Mouse (Mus musculus): ENCODE measurements at regions not wholly inside any gene's neighbourhood (a gene's known extent, or its start where the extent isn't known, plus 50 kb on each side); places are given as distances from the start of the nearest gene placed in this dataset.

GRCm38 (mm10) chr1:35095785-35096184, 246.0 kb downstream of the Plekhb2 start:
- Histone ChIP-seq H3K27me3 (ENCODE audit: control insufficient read depth, insufficient read depth, insufficient read length) (no peaks in the 10 kb centered on the region), H3K4me2 (ENCODE audit: low read depth) (no peak overlapping the region), H3ac (ENCODE audit: control insufficient read depth, insufficient read length) (no peak overlapping the region), H3K79me2 (ENCODE audit: control insufficient read depth, insufficient read depth) (no peaks in the 10 kb centered on the region), H3K4me3 (no peak overlapping the region), H3K36me3 (ENCODE audit: control insufficient read depth, insufficient read depth) (no peaks in the 10 kb centered on the region)
- TF ChIP-seq POLR2AphosphoS2 (IDR thresholded peaks at IDR 0.05; ENCODE audit: insufficient read length, low read depth) (no peak), POLR2A (IDR thresholded peaks at IDR 0.05; ENCODE audit: insufficient read length, low read depth) (no peak), TCF12 (IDR thresholded peaks at IDR 0.05; ENCODE audit: insufficient read depth, poor library complexity, severe bottlenecking) (no peak), MYOD1 (IDR thresholded peaks at IDR 0.05; ENCODE audit: control insufficient read depth in 1 of 3, insufficient read length in 2 of 3, low read depth in 2 of 3) (no peak), E2F4 (IDR thresholded peaks at IDR 0.05; ENCODE audit: insufficient read depth) (no peak), USF1 (IDR thresholded peaks at IDR 0.05; ENCODE audit: low read depth) (no peak), TCF3 (IDR thresholded peaks at IDR 0.05; ENCODE audit: insufficient read length, low read depth) (no peak), CEBPB (IDR thresholded peaks at IDR 0.05; ENCODE audit: insufficient read depth, poor library complexity, severe bottlenecking) (no peak), MYOG (IDR thresholded peaks at IDR 0.05; ENCODE audit: control insufficient read depth in 1 of 3, insufficient read depth in 1 of 3, insufficient read length in 2 of 3, low read depth in 2 of 3) (no peak), REST (IDR thresholded peaks at IDR 0.05; ENCODE audit: insufficient read depth, insufficient read length) (no peak), SRF (IDR thresholded peaks at IDR 0.05; ENCODE audit: control insufficient read depth, insufficient read length, low read depth) (no peak), MAX (IDR thresholded peaks at IDR 0.05; ENCODE audit: low read depth) (no peak)

- Histone ChIP-seq H3K36me3 (ENCODE audit: control insufficient read depth, insufficient read depth) (no peaks in the 10 kb centered on the region), H3K4me3 (no peak overlapping the region), H3ac (ENCODE audit: control insufficient read depth, insufficient read length) (no peak overlapping the region), H3K27me3 (ENCODE audit: control insufficient read depth, insufficient read depth, insufficient read length) (no peaks in the 10 kb centered on the region), H3K79me2 (ENCODE audit: control insufficient read depth, insufficient read depth) (no peaks in the 10 kb centered on the region), H3K4me2 (ENCODE audit: low read depth) (no peak overlapping the region)
- TF ChIP-seq POLR2A (IDR thresholded peaks at IDR 0.05; ENCODE audit: insufficient read length, low read depth) (no peak), USF1 (IDR thresholded peaks at IDR 0.05; ENCODE audit: low read depth) (no peak), REST (IDR thresholded peaks at IDR 0.05; ENCODE audit: insufficient read depth, insufficient read length) (no peak), MYOD1 (IDR thresholded peaks at IDR 0.05; ENCODE audit: control insufficient read depth in 1 of 3, insufficient read length in 2 of 3, low read depth in 2 of 3) (no peak), TCF3 (IDR thresholded peaks at IDR 0.05; ENCODE audit: insufficient read length, low read depth) (no peak), MAX (IDR thresholded peaks at IDR 0.05; ENCODE audit: low read depth) (no peak), CEBPB (IDR thresholded peaks at IDR 0.05; ENCODE audit: insufficient read depth, poor library complexity, severe bottlenecking) (no peak), POLR2AphosphoS2 (IDR thresholded peaks at IDR 0.05; ENCODE audit: insufficient read length, low read depth) (no peak), MYOG (IDR thresholded peaks at IDR 0.05; ENCODE audit: control insufficient read depth in 1 of 3, insufficient read depth in 1 of 3, insufficient read length in 2 of 3, low read depth in 2 of 3) (no peak)
These were observed 256.9 kb downstream of the Plekhb2 start for GRCm38 (mm10) chr1:35106665-35107064.

- Histone ChIP-seq H3K79me2 (ENCODE audit: control insufficient read depth, insufficient read depth) (no peaks in the 10 kb centered on the region), H3K27me3 (ENCODE audit: control insufficient read depth, insufficient read depth, insufficient read length) (no peaks in the 10 kb centered on the region), H3K4me2 (ENCODE audit: low read depth) (no peak overlapping the region), H3ac (ENCODE audit: control insufficient read depth, insufficient read length) (no peak overlapping the region), H3K4me3 (no peak overlapping the region), H3K36me3 (ENCODE audit: control insufficient read depth, insufficient read depth) (no peaks in the 10 kb centered on the region)
- no peak for TF ChIP-seq E2F4 (IDR thresholded peaks at IDR 0.05; ENCODE audit: insufficient read depth)
- TF ChIP-seq CEBPB (IDR thresholded peaks at IDR 0.05; ENCODE audit: insufficient read depth, poor library complexity, severe bottlenecking), result no peak
- no peak for TF ChIP-seq POLR2A (IDR thresholded peaks at IDR 0.05; ENCODE audit: insufficient read length, low read depth)
- no peak for TF ChIP-seq TCF12 (IDR thresholded peaks at IDR 0.05; ENCODE audit: insufficient read depth, poor library complexity, severe bottlenecking)
These were observed 260.0 kb downstream of the Plekhb2 start for GRCm38 (mm10) chr1:35109801-35110200.

- H3K36me3 ChIP-seq (ENCODE audit: control insufficient read depth, insufficient read depth), result no peaks in the 10 kb centered on the region
- H3K4me3 ChIP-seq, result no peak overlapping the region
- H3K27me3 ChIP-seq (ENCODE audit: control insufficient read depth, insufficient read depth, insufficient read length), result no peaks in the 10 kb centered on the region
- H3K4me2 ChIP-seq (ENCODE audit: low read depth), result no peak overlapping the region
- TF ChIP-seq MYOD1 (IDR thresholded peaks at IDR 0.05; ENCODE audit: control insufficient read depth in 1 of 3, insufficient read length in 2 of 3, low read depth in 2 of 3), result no peak
- no peak for TF ChIP-seq TCF12 (IDR thresholded peaks at IDR 0.05; ENCODE audit: insufficient read depth, poor library complexity, severe bottlenecking)
- no peak for TF ChIP-seq TCF3 (IDR thresholded peaks at IDR 0.05; ENCODE audit: insufficient read length, low read depth)
- H3ac ChIP-seq (ENCODE audit: control insufficient read depth, insufficient read length), result no peak overlapping the region
- no peaks in the 10 kb centered on the region for H3K79me2 ChIP-seq (ENCODE audit: control insufficient read depth, insufficient read depth)
These were observed 265.7 kb downstream of the Plekhb2 start for GRCm38 (mm10) chr1:35115521-35115920.

GRCm38 (mm10) chr1:35137907-35138306, 288.1 kb downstream of the Plekhb2 start:
- Histone ChIP-seq H3K4me3 (no peak overlapping the region), H3K79me2 (ENCODE audit: control insufficient read depth, insufficient read depth) (no peaks in the 10 kb centered on the region), H3K36me3 (ENCODE audit: control insufficient read depth, insufficient read depth) (no peaks in the 10 kb centered on the region), H3K4me2 (ENCODE audit: low read depth) (no peak overlapping the region), H3K27me3 (ENCODE audit: control insufficient read depth, insufficient read depth, insufficient read length) (no peaks in the 10 kb centered on the region), H3ac (ENCODE audit: control insufficient read depth, insufficient read length) (no peak overlapping the region)
- TF ChIP-seq POLR2A (IDR thresholded peaks at IDR 0.05; ENCODE audit: insufficient read length, low read depth) (no peak), TCF12 (IDR thresholded peaks at IDR 0.05; ENCODE audit: insufficient read depth, poor library complexity, severe bottlenecking) (no peak), MYOG (IDR thresholded peaks at IDR 0.05; ENCODE audit: control insufficient read depth in 1 of 3, insufficient read depth in 1 of 3, insufficient read length in 2 of 3, low read depth in 2 of 3) (no peak), MAX (IDR thresholded peaks at IDR 0.05; ENCODE audit: low read depth) (no peak), E2F4 (IDR thresholded peaks at IDR 0.05; ENCODE audit: insufficient read depth) (no peak), MYOD1 (IDR thresholded peaks at IDR 0.05; ENCODE audit: control insufficient read depth in 1 of 3, insufficient read length in 2 of 3, low read depth in 2 of 3) (no peak), SRF (IDR thresholded peaks at IDR 0.05; ENCODE audit: control insufficient read depth, insufficient read length, low read depth) (no peak), POLR2AphosphoS2 (IDR thresholded peaks at IDR 0.05; ENCODE audit: insufficient read length, low read depth) (no peak), USF1 (IDR thresholded peaks at IDR 0.05; ENCODE audit: low read depth) (no peak), CEBPB (IDR thresholded peaks at IDR 0.05; ENCODE audit: insufficient read depth, poor library complexity, severe bottlenecking) (no peak), TCF3 (IDR thresholded peaks at IDR 0.05; ENCODE audit: insufficient read length, low read depth) (no peak), REST (IDR thresholded peaks at IDR 0.05; ENCODE audit: insufficient read depth, insufficient read length) (no peak)

Data from myocyte (in vitro differentiated cells).